Mouse (Mus musculus) hindbrain, postnatal 0 days (tissue): ENCODE results near the gene Dnajb13. TPM values are rescaled to one million over a fixed set of nuclear protein-coding genes. Genes with fewer than 3 reads are reported as not detected.

Source experiments
- ATAC-seq: fragments of 200-750 bp; cut with Nextera tagmentation; 2 replicates; pipeline ENCODE4 v1.8.0; 2017; ENCODE audit warnings: mild to moderate bottlenecking, moderate TSS enrichment, moderate library complexity
- DNase-seq: peaks from one replicate; pipeline ENCODE4 v3.0.0-alpha.2; 2015; ENCODE audit warnings: low spot score
- H3K27ac ChIP-seq: fragments of 300-500 bp; sonication (generic); 2 replicates; pipeline ENCODE4 v1.5.1; 2014; ENCODE audit warnings: mild to moderate bottlenecking
- H3K27me3 ChIP-seq: fragments of 300-500 bp; sonication (generic); 2 replicates; pipeline ENCODE4 v1.6.1; 2014; ENCODE audit warnings: low read length, mixed read lengths; ENCODE audit not compliant: insufficient read depth
- H3K36me3 ChIP-seq: fragments of 300-500 bp; sonication (generic); 2 replicates; pipeline ENCODE4 v1.6.1; 2014; ENCODE audit warnings: low read length, mixed read lengths; ENCODE audit not compliant: insufficient read depth
- H3K4me1 ChIP-seq: fragments of 300-500 bp; sonication (generic); 2 replicates; pipeline ENCODE4 v1.6.1; 2014; ENCODE audit warnings: antibody characterized with exemption, low read length, mixed read lengths; ENCODE audit not compliant: insufficient read depth
- H3K4me2 ChIP-seq: fragments of 300-500 bp; sonication (generic); 2 replicates; pipeline ENCODE4 v1.6.1; 2014; ENCODE audit warnings: low read depth, mild to moderate bottlenecking, low read length, moderate library complexity, mixed read lengths
- H3K4me3 ChIP-seq: fragments of 300-500 bp; sonication (generic); 2 replicates; pipeline ENCODE4 v1.5.1; 2014; ENCODE audit warnings: low read length
- H3K9ac ChIP-seq: fragments of 300-500 bp; sonication (generic); replicated peaks from 2 replicates; pipeline ENCODE4 v1.6.1; 2014; ENCODE audit warnings: mild to moderate bottlenecking, low read length, moderate library complexity, mixed read lengths
- H3K9me3 ChIP-seq: fragments of 300-500 bp; sonication (generic); 2 replicates; pipeline ENCODE4 v1.6.1; 2016; ENCODE audit warnings: low read length, mixed read lengths
- CTCF ChIP-seq: IDR thresholded peaks from 2 replicates; pipeline ENCODE4 v1.5.1; 2016; ENCODE audit warnings: antibody characterized with exemption, control low read depth, low read depth
- WGBS: fragments of 180-500 bp; shearing (Covaris S2); extraction: QIAGEN DNeasy Blood & Tissue Kit; methylation state at CpG from one replicate; pipeline ENCODE4 v1.1.7; 2014; 5-methylcytosine and 5-hydroxymethylcytosine counted together
- polyA plus RNA-seq: library from polyadenylated mRNA; unstranded; fragments of >200 nt; fragmentation: Nextera tagmentation; extraction: Ambion mirVana; gene quantifications from 2 replicates; pipeline ENCODE4 v1.2.1, GENCODE M21; 2015
- total RNA-seq: library from RNA; depleted of rRNA; stranded (reverse); fragments of >200 nt; gene quantifications from 2 replicates; pipeline ENCODE4 v1.2.3, GENCODE M21; 2014

Gene Dnajb13
- total and polyA plus RNA-seq, 2 experiments from 2014 or later = 3.9 to 6.4 TPM

DNA sequence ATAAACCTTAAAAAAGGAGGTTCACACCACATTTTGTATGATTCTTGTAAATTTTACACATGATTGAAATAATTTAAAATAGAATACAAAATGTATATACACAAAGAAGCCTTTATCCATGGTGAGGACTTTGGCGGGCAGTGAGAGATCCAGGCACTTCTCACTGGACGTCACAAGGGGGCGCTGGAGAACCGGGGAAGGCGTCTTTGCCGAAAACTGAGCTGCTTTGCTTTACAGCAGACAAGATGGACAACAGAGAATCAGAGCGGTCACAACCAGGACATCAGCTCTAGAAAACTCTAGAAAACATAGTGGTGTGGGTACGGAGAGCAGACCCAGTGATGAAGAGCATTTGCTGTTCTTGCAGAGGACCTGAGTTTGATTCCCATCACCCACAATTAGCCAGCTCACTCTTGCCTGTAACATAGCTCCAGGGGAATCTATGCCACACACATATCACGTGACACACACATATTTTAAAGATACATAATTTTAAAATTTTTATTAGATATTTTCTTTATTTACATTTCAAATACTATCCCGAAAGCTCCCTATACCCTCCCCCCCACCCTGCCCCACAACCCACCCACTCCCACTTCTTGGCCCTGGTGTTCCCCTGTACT is 6.0 kb upstream of the Dnajb13 start:
- DNase-seq (peak; percentile 88), ATAC-seq (peak; percentile 72)
- Histone ChIP-seq H3K9me3 (no peaks in the 10 kb centered on the region), H3K27me3 (no peaks in the 10 kb centered on the region), H3K27ac (no peak overlapping the region), H3K36me3 (no peaks in the 10 kb centered on the region), H3K9ac (no peak overlapping the region), H3K4me3 (no peak overlapping the region), H3K4me1 (no peaks in the 10 kb centered on the region), H3K4me2 (no peak overlapping the region; the same call in 1 of the 2 replicates)
- TF ChIP-seq CTCF = peak; percentile 95
- 20% methylated on average over 10 of the region's 10 CpGs for WGBS

DNA sequence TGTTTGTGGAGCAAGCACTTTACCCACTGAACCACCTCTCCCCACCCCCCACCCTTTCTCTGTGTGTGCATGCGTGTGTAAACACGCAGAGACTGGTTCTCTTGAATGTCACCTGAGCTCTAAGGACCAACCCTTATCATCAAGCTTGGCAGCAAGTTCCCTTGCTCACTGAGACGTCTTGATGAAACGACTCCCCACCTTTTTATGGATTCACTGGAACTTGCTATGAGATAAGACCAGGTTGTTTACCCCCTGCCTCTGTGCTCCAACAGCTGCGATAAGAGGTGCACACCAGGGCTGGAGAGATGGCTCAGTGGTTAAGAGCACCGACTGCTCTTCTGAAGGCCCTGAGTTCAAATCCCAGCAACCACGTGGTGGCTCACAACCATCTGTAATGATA is 5.4 kb upstream of the Dnajb13 start:
- DNase-seq = no peak
- no peaks in the 10 kb centered on the region for H3K4me1 ChIP-seq
- no peak overlapping the region for H3K4me2 ChIP-seq
- H3K27me3 ChIP-seq = no peaks in the 10 kb centered on the region
- 74% methylated on average over 7 of the region's 7 CpGs for WGBS
- no peaks in the 10 kb centered on the region for H3K36me3 ChIP-seq
- no peak for TF ChIP-seq CTCF
- ATAC-seq = no peak
- no peak overlapping the region for H3K9ac ChIP-seq
- H3K9me3 ChIP-seq = no peaks in the 10 kb centered on the region
- no peak overlapping the region for H3K27ac ChIP-seq
- H3K4me3 ChIP-seq = no peak overlapping the region

- no peak overlapping the region for H3K9ac ChIP-seq
- no peaks in the 10 kb centered on the region for H3K36me3 ChIP-seq
- DNase-seq = no peak
- no peak overlapping the region for H3K4me2 ChIP-seq
- H3K27ac ChIP-seq = no peak overlapping the region
- TF ChIP-seq CTCF = no peak
- 83% methylated on average over 8 of the region's 8 CpGs for WGBS
- H3K4me3 ChIP-seq = no peak overlapping the region
- no peaks in the 10 kb centered on the region for H3K27me3 ChIP-seq
- H3K9me3 ChIP-seq = no peaks in the 10 kb centered on the region
- ATAC-seq = no peak
- H3K4me1 ChIP-seq = no peaks in the 10 kb centered on the region
Measured at GRCm38 (mm10) chr7:100511602-100512001, 3.2 kb downstream of the Dnajb13 start.

DNA sequence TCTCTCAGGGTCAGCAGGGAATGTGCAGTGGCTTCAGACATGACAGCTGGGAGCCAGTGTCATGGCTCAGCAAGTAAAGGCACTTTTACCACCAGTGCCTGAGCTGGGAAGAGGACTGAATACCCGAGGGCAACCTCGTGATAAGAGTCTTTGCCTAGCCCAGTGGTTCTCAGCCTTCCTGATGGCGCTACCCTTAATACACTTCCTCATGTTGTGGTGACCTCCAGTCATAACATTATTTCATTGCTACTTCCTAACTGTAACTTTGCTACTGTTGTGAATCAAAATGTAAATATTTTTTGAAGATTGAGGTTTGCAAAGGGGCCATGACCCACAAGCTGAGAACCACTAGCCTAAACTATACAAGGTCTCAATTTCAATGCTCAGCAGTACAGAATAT is 6.1 kb downstream of the Dnajb13 start:
- ATAC-seq (no peak), DNase-seq (no peak)
- no peak for TF ChIP-seq CTCF
- Histone ChIP-seq H3K4me3 (no peak overlapping the region), H3K9ac (no peak overlapping the region), H3K27me3 (no peaks in the 10 kb centered on the region), H3K9me3 (no peaks in the 10 kb centered on the region), H3K27ac (no peak overlapping the region), H3K4me2 (no peak overlapping the region), H3K4me1 (no peaks in the 10 kb centered on the region), H3K36me3 (no peaks in the 10 kb centered on the region)
- WGBS = 79% methylated on average over 3 of the region's 3 CpGs

- Histone ChIP-seq H3K9me3 (no peaks in the 10 kb centered on the region), H3K4me2 (no peak overlapping the region), H3K4me3 (no peak overlapping the region), H3K27ac (no peak overlapping the region), H3K4me1 (no peaks in the 10 kb centered on the region), H3K27me3 (no peaks in the 10 kb centered on the region), H3K36me3 (no peaks in the 10 kb centered on the region), H3K9ac (no peak overlapping the region)
- no peak for ATAC-seq
- DNase-seq = no peak
- no peak for TF ChIP-seq CTCF
- 78% methylated on average over 4 of the region's 4 CpGs for WGBS
Measured at GRCm38 (mm10) chr7:100506494-100506893, 8.3 kb downstream of the Dnajb13 start.

DNA sequence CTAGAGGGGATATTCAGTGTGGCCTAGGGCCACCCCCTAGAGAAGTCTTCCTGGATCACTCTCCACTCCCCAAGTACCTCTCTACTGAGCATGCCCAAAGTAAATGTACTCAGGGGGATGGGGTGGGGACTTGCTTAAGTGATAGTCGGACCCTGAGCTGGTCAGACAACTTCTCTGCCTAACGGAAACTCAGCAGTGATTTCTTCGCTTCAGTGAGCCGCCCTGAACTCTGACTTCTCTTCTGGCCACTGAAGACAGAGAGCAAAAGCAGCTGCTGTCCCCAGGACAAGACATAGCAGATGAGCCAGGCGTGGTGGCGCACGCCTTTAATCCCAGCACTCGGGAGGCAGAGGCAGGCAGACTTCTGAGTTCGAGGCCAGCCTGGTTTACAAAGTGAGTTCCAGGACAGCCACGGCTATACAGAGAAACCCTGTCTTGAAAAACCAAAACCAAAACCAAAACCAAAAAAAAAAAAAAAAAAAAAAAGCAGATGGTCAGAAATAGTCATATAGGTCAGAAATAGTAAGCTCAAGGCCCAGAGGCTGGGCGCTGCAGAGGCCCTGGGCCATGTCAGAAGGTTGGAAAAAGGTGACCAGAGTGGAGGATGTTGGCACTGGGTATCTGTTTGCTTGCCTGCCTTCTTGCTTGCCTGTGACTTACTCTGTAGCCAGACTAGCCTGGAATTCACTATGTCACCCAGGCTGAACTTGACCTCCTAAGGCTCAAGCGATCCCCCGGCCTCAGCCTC is 9.8 kb downstream of the Dnajb13 start:
- Histone ChIP-seq H3K9ac (no peak overlapping the region), H3K9me3 (no peaks in the 10 kb centered on the region), H3K4me1 (no peaks in the 10 kb centered on the region), H3K36me3 (no peaks in the 10 kb centered on the region), H3K27me3 (no peaks in the 10 kb centered on the region), H3K4me3 (no peak overlapping the region), H3K27ac (no peak overlapping the region), H3K4me2 (no peak overlapping the region)
- 87% methylated on average over 13 of the region's 13 CpGs for WGBS
- no peak for ATAC-seq
- no peak for DNase-seq
- no peak for TF ChIP-seq CTCF

DNA sequence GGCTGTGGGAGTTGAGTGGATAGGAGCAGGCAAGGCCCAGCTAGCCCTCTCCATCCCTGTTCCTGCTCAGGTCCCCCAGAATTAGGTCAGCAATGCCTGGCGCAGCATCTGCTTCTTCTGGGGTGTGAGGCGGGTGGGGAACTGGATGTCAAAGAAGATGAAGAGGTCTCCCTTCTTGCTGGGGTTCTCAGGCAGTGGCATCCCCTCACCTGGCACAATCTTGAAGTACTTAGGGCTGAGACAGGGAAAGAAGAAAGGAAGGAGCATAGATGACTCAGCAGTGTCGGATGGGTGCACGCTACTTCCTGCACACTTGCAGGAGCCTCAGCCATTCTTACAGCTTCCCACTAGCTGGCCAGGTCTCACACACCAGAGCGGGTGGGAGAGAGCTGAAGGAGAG is 11.7 kb downstream of the Dnajb13 start:
- H3K27ac ChIP-seq = no peak overlapping the region
- H3K9me3 ChIP-seq = no peaks in the 10 kb centered on the region
- DNase-seq (no peak), ATAC-seq (no peak)
- no peaks in the 10 kb centered on the region for H3K4me1 ChIP-seq
- TF ChIP-seq CTCF = no peak
- no peaks in the 10 kb centered on the region for H3K36me3 ChIP-seq
- no peak overlapping the region for H3K4me2 ChIP-seq
- WGBS = 87% methylated on average over 5 of the region's 5 CpGs
- no peak overlapping the region for H3K9ac ChIP-seq
- H3K4me3 ChIP-seq = no peak overlapping the region
- no peaks in the 10 kb centered on the region for H3K27me3 ChIP-seq
